Mouse (Mus musculus) layer of hippocampus, adult 9-11 months (tissue): ENCODE measurements at regions not wholly inside any gene's neighbourhood (a gene's known extent, or its start where the extent isn't known, plus 50 kb on each side); places are given as distances from the start of the nearest gene placed in this dataset.

Source experiments
- DNase-seq: peaks from one replicate; pipeline ENCODE4 v3.0.0; 2022

- DNase-seq: peak; percentile 38
Measured at GRCm38 (mm10) chr5:103305716-103306447, 94.7 kb upstream of the Mapk10 start.

- DNase-seq: no peak
Measured at GRCm38 (mm10) chr5:103304975-103305374, 93.8 kb upstream of the Mapk10 start.

GRCm38 (mm10) chr5:103302744-103303143, 91.6 kb upstream of the Mapk10 start:
- DNase-seq: no peak

- DNase-seq: no peak
Measured at GRCm38 (mm10) chr5:103301303-103301702, 90.2 kb upstream of the Mapk10 start.

- DNase-seq: no peak
Measured at GRCm38 (mm10) chr5:103293953-103294352, 82.8 kb upstream of the Mapk10 start.

GRCm38 (mm10) chr5:103291691-103292090, 80.6 kb upstream of the Mapk10 start:
- DNase-seq: no peak

GRCm38 (mm10) chr5:103291219-103291618, 80.1 kb upstream of the Mapk10 start:
- DNase-seq: no peak

GRCm38 (mm10) chr5:103269206-103269605, 58.1 kb upstream of the Mapk10 start:
- DNase-seq: peak; percentile 27

- DNase-seq: no peak
Measured at GRCm38 (mm10) chr5:103264903-103265302, 53.8 kb upstream of the Mapk10 start.

GRCm38 (mm10) chr5:103261406-103261805, 50.3 kb upstream of the Mapk10 start:
- peak; percentile 55 for DNase-seq
